Mouse (Mus musculus) intestine, embryonic 16.5 days (tissue): ENCODE measurements around the gene Gm15319. TPM values are rescaled to one million over a fixed set of nuclear protein-coding genes. Genes with fewer than 3 reads are reported as not detected.
"Not testable (repeated sequence)": the region's sequence is repeated elsewhere in the genome, so short reads cannot be mapped to it uniquely, and the experiment has no call there.

Experiments
- ATAC-seq: fragments of 200-750 bp; cut with Nextera tagmentation; 2 replicates; pipeline ENCODE4 v1.8.0; 2017; ENCODE audit warnings: moderate TSS enrichment, moderate library complexity
- H3K27ac ChIP-seq: fragments of 300-500 bp; sonication (generic); 2 replicates; pipeline ENCODE4 v1.5.1; 2014; ENCODE audit warnings: mild to moderate bottlenecking, low read length
- H3K27me3 ChIP-seq: fragments of 300-500 bp; sonication (generic); replicated peaks from 2 replicates; pipeline ENCODE4 v1.6.1; 2014; ENCODE audit warnings: low read length, control low read depth, mixed read lengths; ENCODE audit not compliant: control insufficient read depth, insufficient read depth
- H3K36me3 ChIP-seq: fragments of 300-500 bp; sonication (generic); 2 replicates; pipeline ENCODE4 v1.6.1; 2014; ENCODE audit warnings: low read length, control low read depth; ENCODE audit not compliant: control insufficient read depth, insufficient read depth
- H3K4me1 ChIP-seq: fragments of 300-500 bp; sonication (generic); 2 replicates; pipeline ENCODE4 v1.6.1; 2014; ENCODE audit warnings: low read length, control low read depth, mixed read lengths; ENCODE audit not compliant: control insufficient read depth, insufficient read depth
- H3K4me2 ChIP-seq: fragments of 300-500 bp; sonication (generic); 2 replicates; pipeline ENCODE4 v1.6.1; 2014; ENCODE audit warnings: low read depth, low read length, control low read depth
- H3K4me3 ChIP-seq: fragments of 300-500 bp; sonication (generic); 2 replicates; pipeline ENCODE4 v1.5.1; 2014; ENCODE audit warnings: mild to moderate bottlenecking, low read length
- H3K9ac ChIP-seq: fragments of 300-500 bp; sonication (generic); 2 replicates; pipeline ENCODE4 v1.6.1; 2014; ENCODE audit warnings: low read depth, low read length
- H3K9me3 ChIP-seq: fragments of 300-500 bp; sonication (generic); 2 replicates; pipeline ENCODE4 v1.6.1; 2016; ENCODE audit warnings: low read length, control low read depth; ENCODE audit not compliant: control insufficient read depth
- WGBS: fragments of 180-500 bp; shearing (Covaris S2); extraction: QIAGEN DNeasy Blood & Tissue Kit; methylation state at CpG from one replicate; pipeline ENCODE4 v1.1.7; 2014; 5-methylcytosine and 5-hydroxymethylcytosine counted together
- polyA plus RNA-seq: library from polyadenylated mRNA; unstranded; fragments of >200 nt; fragmentation: Nextera tagmentation; extraction: Ambion mirVana; gene quantifications from 2 replicates; pipeline ENCODE4 v1.2.1, GENCODE M21; 2015

Gene Gm15319
- polyA plus RNA-seq, 1 experiment from 2014 or later, result 0.31 TPM

DNA sequence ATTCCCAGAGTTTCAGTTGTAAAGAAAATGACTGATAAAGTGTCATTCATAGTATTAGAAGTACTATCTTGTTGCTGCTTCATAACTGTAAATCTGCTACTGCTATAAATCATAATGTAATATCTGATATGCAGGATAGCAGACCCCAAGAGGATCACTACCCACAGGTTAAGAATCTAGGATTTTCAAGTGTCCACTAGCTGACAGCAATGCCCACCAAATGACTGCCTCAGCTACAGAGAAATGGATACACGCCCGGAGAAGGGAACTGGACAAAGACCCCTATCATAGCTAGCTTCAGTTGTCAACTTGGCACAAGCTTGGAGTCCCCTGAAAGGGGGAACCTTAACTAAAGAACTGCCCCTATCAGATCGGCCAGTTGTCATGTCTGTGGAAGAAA is 18.6 kb upstream of the Gm15319 start:
- ATAC-seq, H3K4me1 ChIP-seq, H3K36me3 ChIP-seq, H3K27me3 ChIP-seq, H3K4me2 ChIP-seq, H3K9ac ChIP-seq, H3K27ac ChIP-seq, H3K9me3 ChIP-seq, H3K4me3 ChIP-seq: not testable (repeated sequence)
- 92% methylated on average over 2 of the region's 3 CpGs for WGBS

DNA sequence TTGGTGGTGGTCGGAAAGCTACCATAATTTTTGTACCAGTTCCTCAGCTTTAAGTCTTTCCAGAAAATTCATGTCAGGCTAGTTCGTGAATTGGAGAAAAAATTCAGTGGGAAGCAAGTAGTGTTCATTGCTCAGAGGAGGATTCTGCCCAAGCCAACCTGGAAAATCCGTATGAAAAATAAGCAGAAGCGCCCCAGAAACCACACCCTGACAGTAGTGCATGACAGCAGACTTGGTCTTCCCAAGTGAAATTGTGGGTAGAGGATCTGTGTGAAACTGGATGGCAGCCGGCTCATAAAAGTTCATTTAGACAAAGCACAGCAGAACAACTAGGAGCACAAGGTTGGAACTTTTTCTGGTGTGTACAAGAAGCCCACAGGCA is 18.2 kb upstream of the Gm15319 start:
- H3K9ac ChIP-seq, H3K4me1 ChIP-seq, H3K4me2 ChIP-seq, H3K27ac ChIP-seq, H3K9me3 ChIP-seq, ATAC-seq, H3K36me3 ChIP-seq, H3K27me3 ChIP-seq, H3K4me3 ChIP-seq: not testable (repeated sequence)
- no CpG with 5 or more reads among the region's 5 CpGs for WGBS

DNA sequence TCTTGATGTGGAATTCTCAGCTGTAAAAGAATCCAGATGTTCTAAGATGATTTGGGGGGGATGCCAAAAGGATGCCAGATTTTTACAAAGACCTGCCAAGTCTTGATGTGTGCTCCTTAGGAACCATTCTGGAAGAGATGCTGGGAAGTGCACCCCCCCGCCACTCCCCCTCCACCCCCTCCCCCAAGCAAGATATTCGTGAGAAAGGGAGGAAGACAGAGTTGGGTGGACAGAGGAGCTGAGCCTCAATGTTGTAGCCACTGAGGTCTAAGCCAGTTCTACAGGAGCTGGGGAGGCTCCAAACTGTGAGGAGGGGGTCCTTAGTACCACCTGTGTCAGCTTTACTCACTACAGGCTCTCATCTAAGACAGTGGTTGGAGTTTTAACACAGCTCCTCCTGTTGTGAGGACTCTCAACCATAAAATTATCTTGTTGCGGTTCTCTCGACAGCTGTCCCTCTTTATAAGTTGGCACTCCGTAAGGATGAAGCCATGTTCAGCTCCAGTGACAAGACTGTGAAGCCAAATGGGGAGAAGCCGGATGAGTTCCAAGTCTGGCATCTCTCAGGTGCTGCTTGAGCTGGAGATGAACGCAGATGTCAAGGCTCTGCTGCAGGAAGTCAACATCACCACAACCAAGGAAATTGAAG is 17.7 kb upstream of the Gm15319 start:
- H3K27ac ChIP-seq, H3K4me3 ChIP-seq, H3K4me1 ChIP-seq, H3K27me3 ChIP-seq, H3K36me3 ChIP-seq, H3K4me2 ChIP-seq, H3K9ac ChIP-seq, H3K9me3 ChIP-seq: not testable (repeated sequence)
- peak; percentile 95 for ATAC-seq
- 78% methylated on average over 7 of the region's 7 CpGs for WGBS

DNA sequence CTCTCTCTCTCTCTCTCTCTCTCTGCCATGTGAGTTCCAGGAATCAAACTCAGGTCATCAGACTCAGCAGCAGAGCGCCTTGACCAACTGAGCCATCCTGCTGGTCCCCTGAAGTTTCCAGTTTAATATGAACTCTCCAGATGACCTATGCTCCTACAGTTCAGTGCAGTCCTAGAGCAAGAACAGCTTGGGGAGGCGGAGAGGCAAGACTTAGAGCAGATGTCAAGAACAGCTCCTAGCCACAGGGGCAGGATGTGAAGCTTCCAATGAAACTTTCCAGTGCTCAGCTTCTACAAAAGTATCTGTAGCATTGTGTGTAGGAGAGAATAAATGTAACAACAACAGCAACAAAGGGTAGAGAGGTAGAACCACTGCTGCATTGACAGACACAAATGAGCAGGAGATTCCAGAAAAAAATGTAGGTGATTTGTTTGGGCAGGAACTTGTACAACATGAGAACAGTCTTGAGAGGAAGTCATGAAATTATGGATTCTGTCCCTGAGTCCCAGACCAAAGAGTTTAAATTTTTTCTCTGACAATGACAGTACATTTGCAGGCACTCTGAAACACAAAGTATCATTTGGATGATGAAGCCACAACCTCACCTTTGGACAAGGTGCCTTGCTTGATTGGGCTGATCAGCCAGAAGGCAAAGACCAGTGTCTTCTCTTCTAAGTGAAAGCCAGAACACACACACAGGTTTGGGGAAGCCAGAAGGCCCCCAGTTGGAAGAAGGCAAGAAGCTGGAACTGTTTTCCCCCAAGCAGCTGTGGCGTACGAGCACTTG is 16.8 kb upstream of the Gm15319 start:
- H3K9ac ChIP-seq, H3K9me3 ChIP-seq, ATAC-seq, H3K27ac ChIP-seq, H3K27me3 ChIP-seq, H3K4me2 ChIP-seq, H3K36me3 ChIP-seq, H3K4me1 ChIP-seq, H3K4me3 ChIP-seq: not testable (repeated sequence)
- WGBS, result no CpG with 5 or more reads among the region's 4 CpGs

DNA sequence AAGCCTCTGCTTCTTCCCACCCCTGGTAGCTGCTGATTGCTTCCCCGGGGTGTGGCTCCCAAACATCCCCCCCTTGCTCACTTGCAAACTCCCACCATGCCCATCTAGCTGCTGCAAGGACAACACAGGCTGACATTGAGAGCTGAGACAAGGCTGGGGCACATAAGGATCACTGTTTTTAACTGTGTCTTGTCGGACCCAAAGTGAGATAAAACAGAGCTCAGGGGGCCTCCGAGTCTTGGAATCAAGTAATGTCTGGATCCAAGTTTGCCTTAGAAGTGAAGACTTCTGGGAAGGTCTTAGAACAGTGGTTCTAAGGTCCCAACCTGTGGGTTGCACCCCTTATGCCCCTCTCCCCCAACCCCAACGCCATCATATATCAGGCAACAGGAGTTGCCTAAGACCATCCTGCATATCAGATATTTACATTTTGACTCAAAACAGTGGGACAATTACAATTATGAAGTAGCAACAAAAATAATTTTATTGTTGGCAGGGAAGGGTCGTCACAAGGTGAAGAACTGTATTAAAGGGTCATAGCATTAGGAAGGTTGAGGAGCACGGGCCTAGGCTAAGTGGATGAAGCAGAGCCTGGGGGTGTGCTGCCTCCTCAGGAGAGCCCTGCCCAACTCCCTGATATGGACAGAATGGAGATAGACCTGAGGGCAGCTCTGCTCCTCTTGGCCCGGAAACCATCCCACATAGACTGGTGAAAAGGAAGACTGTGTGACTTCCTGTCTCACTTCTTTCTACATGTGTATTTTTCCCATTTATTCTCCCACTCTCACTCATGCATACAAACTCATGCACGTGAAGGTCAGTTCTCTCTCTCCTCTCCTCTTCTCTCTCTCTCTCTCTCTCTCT is 16.0 kb upstream of the Gm15319 start:
- H3K27ac ChIP-seq, H3K4me3 ChIP-seq, H3K36me3 ChIP-seq, H3K27me3 ChIP-seq, H3K4me2 ChIP-seq, H3K4me1 ChIP-seq, H3K9me3 ChIP-seq, H3K9ac ChIP-seq: not testable (repeated sequence)
- peak; percentile 75 for ATAC-seq
- WGBS, result 89% methylated on average over 4 of the region's 8 CpGs

DNA sequence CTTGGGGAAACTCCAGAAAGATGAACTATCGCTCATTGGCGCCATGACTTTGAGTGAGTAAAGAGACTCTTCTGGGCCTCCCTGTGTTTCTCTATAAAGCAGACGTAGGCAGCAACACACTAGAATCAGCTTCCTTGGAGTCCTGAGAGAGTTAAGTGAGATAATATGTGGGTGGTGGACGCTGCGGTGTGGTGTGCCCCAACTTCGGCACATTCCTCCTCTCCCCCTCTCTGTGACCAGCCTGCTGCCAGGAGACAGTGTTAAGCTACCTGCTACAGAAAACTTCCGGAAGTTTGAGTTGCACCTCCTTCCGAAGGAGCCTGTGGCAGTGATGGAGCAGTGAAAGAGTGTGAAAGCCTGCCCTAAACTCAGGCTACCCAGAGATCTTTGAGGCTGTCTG is 15.3 kb upstream of the Gm15319 start:
- not testable (repeated sequence) for H3K27ac ChIP-seq, H3K9ac ChIP-seq, H3K4me1 ChIP-seq, H3K36me3 ChIP-seq, H3K9me3 ChIP-seq, ATAC-seq, H3K4me3 ChIP-seq, H3K4me2 ChIP-seq, H3K27me3 ChIP-seq
- WGBS, result 80% methylated on average over 5 of the region's 8 CpGs

DNA sequence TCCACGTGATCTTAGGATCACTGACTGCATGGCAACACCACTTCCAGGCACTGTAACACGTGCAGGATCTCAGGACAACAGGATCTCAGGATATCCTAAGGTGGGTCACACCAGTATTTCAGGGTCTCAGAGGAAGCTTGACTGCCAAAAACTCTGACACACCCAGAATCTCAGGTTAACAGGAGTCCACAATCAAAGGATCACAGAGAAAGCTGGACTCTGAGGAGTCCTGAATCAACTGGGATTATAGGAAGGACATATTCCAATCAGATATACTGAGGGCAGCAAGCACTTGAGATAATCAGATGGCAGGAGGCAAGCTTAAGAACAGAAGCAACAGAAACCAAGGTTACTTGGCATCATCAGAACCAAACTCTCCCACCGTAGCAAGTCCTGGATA is 12.7 kb upstream of the Gm15319 start:
- no CpG with 5 or more reads among the region's 3 CpGs for WGBS

DNA sequence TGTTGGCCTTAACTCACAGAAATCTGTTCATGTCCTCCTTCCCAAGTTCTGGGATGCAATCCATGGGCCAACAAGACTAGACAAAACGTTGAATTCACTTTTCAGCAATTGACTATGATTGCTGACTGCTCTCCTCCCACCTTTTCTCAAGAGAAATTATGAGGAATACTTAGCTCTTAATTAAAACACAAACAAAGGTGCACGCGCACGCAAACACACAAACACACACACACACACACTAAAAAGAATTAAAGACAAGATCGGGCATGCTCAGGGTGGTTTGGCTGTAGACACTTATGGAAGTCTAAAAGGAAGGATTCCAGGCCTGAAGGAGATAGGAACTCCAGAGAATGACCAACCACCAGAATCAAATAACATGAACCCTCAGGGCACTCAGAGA is 6.6 kb downstream of the Gm15319 start:
- H3K4me2 ChIP-seq, H3K9ac ChIP-seq, H3K4me3 ChIP-seq, H3K36me3 ChIP-seq, H3K9me3 ChIP-seq, H3K4me1 ChIP-seq, H3K27ac ChIP-seq, ATAC-seq, H3K27me3 ChIP-seq: not testable (repeated sequence)
- 76% methylated on average over 5 of the region's 5 CpGs for WGBS

More for the DNA sequence above, 12.7 kb upstream of the Gm15319 start:
- H3K27ac ChIP-seq, ATAC-seq, H3K4me2 ChIP-seq, H3K9me3 ChIP-seq, H3K4me1 ChIP-seq, H3K36me3 ChIP-seq, H3K9ac ChIP-seq, H3K27me3 ChIP-seq, H3K4me3 ChIP-seq: not testable (repeated sequence)

DNA sequence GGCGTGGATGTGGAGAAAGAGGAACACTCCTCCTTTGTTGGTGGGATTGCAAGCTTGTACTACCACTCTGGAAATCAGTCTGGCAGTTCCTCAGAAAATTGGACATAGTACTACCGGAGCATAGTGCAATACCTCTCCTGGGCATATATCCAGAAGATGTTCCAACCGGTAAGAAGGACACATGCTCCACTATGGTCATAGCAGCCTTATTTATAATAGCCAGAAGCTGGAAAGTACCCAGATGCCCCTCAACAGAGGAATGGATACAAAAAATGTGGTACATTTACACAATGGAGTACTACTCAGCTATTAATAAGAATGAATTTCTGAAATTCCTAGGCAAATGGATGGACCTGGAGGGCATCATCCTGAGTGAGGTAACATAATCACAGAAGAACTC is 9.4 kb downstream of the Gm15319 start:
- H3K4me3 ChIP-seq, result not testable (repeated sequence)

More for the DNA sequence above, 9.4 kb downstream of the Gm15319 start:
- WGBS, result 87% methylated on average over 1 of the region's 3 CpGs
- not testable (repeated sequence) for H3K4me1 ChIP-seq, H3K27ac ChIP-seq, H3K9ac ChIP-seq, H3K9me3 ChIP-seq, H3K4me2 ChIP-seq, ATAC-seq, H3K27me3 ChIP-seq, H3K36me3 ChIP-seq
